Mouse (Mus musculus) cerebellum, adult 18-20 months (tissue): ENCODE data around the gene Gnb4.

Experiments
- DNase-seq, 2 experiments: peaks; one replicate each; pipeline ENCODE4 v3.0.0; 2021

Gene Gnb4

GRCm38 (mm10) chr3:32611606-32612170, 4.7 kb downstream of the Gnb4 start:
- DNase-seq: no peak

- peak; percentile 18 to 41 for DNase-seq
Observed at GRCm38 (mm10) chr3:32610560-32610959, 5.8 kb downstream of the Gnb4 start.

GRCm38 (mm10) chr3:32609233-32609632, 7.2 kb downstream of the Gnb4 start:
- DNase-seq: no peak

GRCm38 (mm10) chr3:32601055-32601454, 15.3 kb downstream of the Gnb4 start:
- no peak for DNase-seq

GRCm38 (mm10) chr3:32599328-32599727, 17.1 kb downstream of the Gnb4 start:
- DNase-seq: no peak

GRCm38 (mm10) chr3:32595080-32595479, 21.3 kb downstream of the Gnb4 start:
- DNase-seq: no peak

- DNase-seq: no peak
Observed at GRCm38 (mm10) chr3:32586274-32586673, 30.1 kb downstream of the Gnb4 start.

- no peak for DNase-seq
Observed at GRCm38 (mm10) chr3:32583489-32583888, 32.9 kb downstream of the Gnb4 start.

- no peak for DNase-seq
Observed at GRCm38 (mm10) chr3:32581911-32582310, 34.5 kb downstream of the Gnb4 start.

- DNase-seq: no peak
Observed at GRCm38 (mm10) chr3:32580738-32581137, 35.6 kb downstream of the Gnb4 start.

- DNase-seq: no peak
Observed at GRCm38 (mm10) chr3:32578772-32579171, 37.6 kb downstream of the Gnb4 start.

- DNase-seq: no peak
Observed at GRCm38 (mm10) chr3:32575151-32575550, 41.2 kb downstream of the Gnb4 start.

GRCm38 (mm10) chr3:32573881-32574280, 42.5 kb downstream of the Gnb4 start:
- DNase-seq: no peak

- no peak for DNase-seq
Observed at GRCm38 (mm10) chr3:32573086-32573485, 43.3 kb downstream of the Gnb4 start.

GRCm38 (mm10) chr3:32563401-32563800, 53.0 kb downstream of the Gnb4 start:
- DNase-seq: no peak

GRCm38 (mm10) chr3:32553061-32553460, 63.3 kb downstream of the Gnb4 start:
- DNase-seq: no peak

GRCm38 (mm10) chr3:32538091-32538490, 78.3 kb downstream of the Gnb4 start:
- DNase-seq: no peak

GRCm38 (mm10) chr3:32537556-32537955, 78.8 kb downstream of the Gnb4 start:
- DNase-seq: peak; percentile 42 to 57

- DNase-seq: no peak
Observed at GRCm38 (mm10) chr3:32535692-32536091, 80.7 kb downstream of the Gnb4 start.
